Mouse (Mus musculus): Measurements from ENCODE around the gene Gfpt2. TPM values are rescaled to one million over a fixed set of nuclear protein-coding genes. Genes with fewer than 3 reads are reported as not detected.

The Gfpt2 gene
- polyA plus RNA-seq, 1 experiment from 2014 or later = 10.4 TPM

GRCm38 (mm10) chr11:49861139-49861538 lies 67.2 kb downstream of the Gfpt2 start:
- no peak overlapping the region for H3K4me2 ChIP-seq
- H3K4me1 ChIP-seq (ENCODE audit: insufficient read depth) = no peaks in the 10 kb centered on the region
- TF ChIP-seq CTCF (IDR thresholded peaks at IDR 0.05; ENCODE audit: low read depth) = no peak
- no peaks in the 10 kb centered on the region for H3K27me3 ChIP-seq (ENCODE audit: insufficient read depth, low read length)
- no peak overlapping the region for H3K4me3 ChIP-seq (ENCODE audit: low read depth, low read length)
- no peak overlapping the region for H3K9ac ChIP-seq
- no peaks in the 10 kb centered on the region for H3K9me3 ChIP-seq (ENCODE audit: low read depth, low read length)
- peaks cover 25% of the 10 kb centered on the region; the same call in 1 of the 2 replicates for H3K36me3 ChIP-seq (ENCODE audit: insufficient read depth)
- no peak overlapping the region for H3K27ac ChIP-seq (ENCODE audit: low read depth)
- 84% methylated on average over 4 of the region's 4 CpGs for WGBS
- no peak for DNase-seq
- no peak for ATAC-seq (ENCODE audit: insufficient read depth)

GRCm38 (mm10) chr11:49863926-49864325 lies 69.9 kb downstream of the Gfpt2 start:
- no peak for TF ChIP-seq CTCF (IDR thresholded peaks at IDR 0.05; ENCODE audit: low read depth)
- Histone ChIP-seq H3K4me1 (ENCODE audit: insufficient read depth) (no peaks in the 10 kb centered on the region), H3K27ac (ENCODE audit: low read depth) (no peak overlapping the region), H3K36me3 (ENCODE audit: insufficient read depth) (peaks cover 22% of the 10 kb centered on the region), H3K9ac (no peak overlapping the region), H3K9me3 (ENCODE audit: low read depth, low read length) (no peaks in the 10 kb centered on the region), H3K27me3 (ENCODE audit: insufficient read depth, low read length) (no peaks in the 10 kb centered on the region), H3K4me2 (no peak overlapping the region), H3K4me3 (ENCODE audit: low read depth, low read length) (no peak overlapping the region)
- ATAC-seq (ENCODE audit: insufficient read depth) (no peak), DNase-seq (no peak)

GRCm38 (mm10) chr11:49867320-49867719 lies 73.3 kb downstream of the Gfpt2 start:
- WGBS = 82% methylated on average over 5 of the region's 5 CpGs
- H3K36me3 ChIP-seq (ENCODE audit: insufficient read depth) = peaks cover 39% of the 10 kb centered on the region
- H3K4me1 ChIP-seq (ENCODE audit: insufficient read depth) = no peaks in the 10 kb centered on the region
- H3K27me3 ChIP-seq (ENCODE audit: insufficient read depth, low read length) = no peaks in the 10 kb centered on the region
- DNase-seq (no peak), ATAC-seq (ENCODE audit: insufficient read depth) (no peak)
- H3K9me3 ChIP-seq (ENCODE audit: low read depth, low read length) = no peaks in the 10 kb centered on the region
- no peak overlapping the region for H3K4me3 ChIP-seq (ENCODE audit: low read depth, low read length)
- H3K4me2 ChIP-seq = no peak overlapping the region
- TF ChIP-seq CTCF (IDR thresholded peaks at IDR 0.05; ENCODE audit: low read depth) = no peak
- H3K9ac ChIP-seq = no peak overlapping the region
- H3K27ac ChIP-seq (ENCODE audit: low read depth) = no peak overlapping the region

GRCm38 (mm10) chr11:49869762-49870161 lies 75.8 kb downstream of the Gfpt2 start:
- peak; percentile 85 for DNase-seq
- H3K9me3 ChIP-seq (ENCODE audit: low read depth, low read length) = no peaks in the 10 kb centered on the region
- H3K4me3 ChIP-seq (ENCODE audit: low read depth, low read length) = no peak overlapping the region
- no peak overlapping the region for H3K9ac ChIP-seq
- H3K27ac ChIP-seq (ENCODE audit: low read depth) = no peak overlapping the region
- ATAC-seq (ENCODE audit: insufficient read depth) = no peak
- H3K4me2 ChIP-seq = no peak overlapping the region
- no peaks in the 10 kb centered on the region for H3K27me3 ChIP-seq (ENCODE audit: insufficient read depth, low read length)
- no peaks in the 10 kb centered on the region for H3K4me1 ChIP-seq (ENCODE audit: insufficient read depth)
- peak; percentile 74 for TF ChIP-seq CTCF (IDR thresholded peaks at IDR 0.05; ENCODE audit: low read depth)
- peaks cover 46% of the 10 kb centered on the region for H3K36me3 ChIP-seq (ENCODE audit: insufficient read depth)

- Histone ChIP-seq H3K36me3 (ENCODE audit: insufficient read depth) (peaks cover 37% of the 10 kb centered on the region), H3K27ac (ENCODE audit: low read depth) (no peak overlapping the region), H3K4me3 (ENCODE audit: low read depth, low read length) (no peak overlapping the region), H3K4me1 (ENCODE audit: insufficient read depth) (no peaks in the 10 kb centered on the region), H3K9me3 (ENCODE audit: low read depth, low read length) (no peaks in the 10 kb centered on the region), H3K9ac (no peak overlapping the region), H3K4me2 (no peak overlapping the region), H3K27me3 (ENCODE audit: insufficient read depth, low read length) (no peaks in the 10 kb centered on the region)
- peak; percentile 80 for DNase-seq
- peak; percentile 35; the same call in 1 of the 2 replicates for ATAC-seq (ENCODE audit: insufficient read depth)
- 54% methylated on average over 6 of the region's 6 CpGs for WGBS
- peak; percentile 74 for TF ChIP-seq CTCF (IDR thresholded peaks at IDR 0.05; ENCODE audit: low read depth)
These were observed 77.9 kb downstream of the Gfpt2 start for GRCm38 (mm10) chr11:49871914-49872313.

- no peaks in the 10 kb centered on the region for H3K4me1 ChIP-seq (ENCODE audit: insufficient read depth)
- no peak overlapping the region for H3K27ac ChIP-seq (ENCODE audit: low read depth)
- ATAC-seq (ENCODE audit: insufficient read depth) (no peak), DNase-seq (no peak)
- 89% methylated on average over 6 of the region's 6 CpGs for WGBS
- no peak for TF ChIP-seq CTCF (IDR thresholded peaks at IDR 0.05; ENCODE audit: low read depth)
- peaks cover 32% of the 10 kb centered on the region for H3K36me3 ChIP-seq (ENCODE audit: insufficient read depth)
- H3K9me3 ChIP-seq (ENCODE audit: low read depth, low read length) = no peaks in the 10 kb centered on the region
- H3K27me3 ChIP-seq (ENCODE audit: insufficient read depth, low read length) = no peaks in the 10 kb centered on the region
- no peak overlapping the region for H3K4me2 ChIP-seq
- H3K9ac ChIP-seq = no peak overlapping the region
- H3K4me3 ChIP-seq (ENCODE audit: low read depth, low read length) = no peak overlapping the region
These were observed 78.8 kb downstream of the Gfpt2 start for GRCm38 (mm10) chr11:49872779-49873178.

GRCm38 (mm10) chr11:49876948-49877817 lies 83.2 kb downstream of the Gfpt2 start:
- WGBS = 74% methylated on average over 8 of the region's 8 CpGs
- Histone ChIP-seq H3K4me3 (ENCODE audit: low read depth, low read length) (no peak overlapping the region), H3K27me3 (ENCODE audit: insufficient read depth, low read length) (no peaks in the 10 kb centered on the region), H3K4me1 (ENCODE audit: insufficient read depth) (no peaks in the 10 kb centered on the region), H3K36me3 (ENCODE audit: insufficient read depth) (peaks cover 37% of the 10 kb centered on the region), H3K9me3 (ENCODE audit: low read depth, low read length) (no peaks in the 10 kb centered on the region), H3K27ac (ENCODE audit: low read depth) (no peak overlapping the region; the same call in 1 of the 2 replicates), H3K4me2 (no peak overlapping the region), H3K9ac (no peak overlapping the region)
- DNase-seq (peak; percentile 77), ATAC-seq (ENCODE audit: insufficient read depth) (peak; percentile 73)
- TF ChIP-seq CTCF (IDR thresholded peaks at IDR 0.05; ENCODE audit: low read depth) = no peak
